In genomic region chr3:52351901-52352300, GRCm38 (mm10) we compare ENCODE assay signal across 30 mouse cellular contexts.
"Had no signal": no experiment of that assay in that cellular context is flagged by ENCODE, and none has a peak within 500 bp of the region (broad histone marks: within the 10 kb centered on the region; RNA-seq: fewer than 3 reads in every experiment).

No protein-coding gene starts in this region.

- ATAC-seq: lung, postnatal 0 days; midbrain, embryonic 13.5 days; midbrain, embryonic 15.5 days; midbrain, embryonic 16.5 days had no signal

- H3K4me2 ChIP-seq: limb, embryonic 12.5 days; limb, embryonic 13.5 days; limb, embryonic 15.5 days; liver, embryonic 11.5 days; liver, embryonic 13.5 days; liver, embryonic 15.5 days; lung, embryonic 14.5 days; lung, embryonic 15.5 days; midbrain, embryonic 11.5 days; midbrain, embryonic 12.5 days; midbrain, embryonic 13.5 days; midbrain, embryonic 15.5 days; neural tube, embryonic 12.5 days had no signal

- H3K36me3 ChIP-seq: limb, embryonic 10.5 days; limb, embryonic 12.5 days; limb, embryonic 13.5 days; limb, embryonic 15.5 days; liver, embryonic 13.5 days; liver, embryonic 15.5 days; lung, embryonic 15.5 days; midbrain, embryonic 10.5 days; midbrain, embryonic 12.5 days; midbrain, embryonic 13.5 days; midbrain, embryonic 15.5 days; neural tube, embryonic 12.5 days had no signal

- H3K27me3 ChIP-seq: limb, embryonic 12.5 days; limb, embryonic 13.5 days; limb, embryonic 15.5 days; liver, embryonic 13.5 days; liver, embryonic 15.5 days; lung, embryonic 15.5 days; midbrain, embryonic 12.5 days; midbrain, embryonic 13.5 days; midbrain, embryonic 15.5 days; neural tube, embryonic 12.5 days had no signal

- H3K9ac ChIP-seq: limb, embryonic 12.5 days; limb, embryonic 13.5 days; limb, embryonic 15.5 days; liver, embryonic 13.5 days; liver, embryonic 14.5 days; liver, embryonic 15.5 days; lung, embryonic 14.5 days; lung, embryonic 15.5 days; midbrain, embryonic 12.5 days; midbrain, embryonic 13.5 days; midbrain, embryonic 15.5 days; neural tube, embryonic 12.5 days had no signal

- H3K9me3 ChIP-seq: limb, embryonic 10.5 days; limb, embryonic 12.5 days; limb, embryonic 13.5 days; limb, embryonic 15.5 days; liver, embryonic 13.5 days; liver, embryonic 15.5 days; lung, embryonic 15.5 days; megakaryocyte, embryonic 14.5 days; midbrain, embryonic 10.5 days; midbrain, embryonic 12.5 days; midbrain, embryonic 13.5 days; midbrain, embryonic 15.5 days; neural tube, embryonic 12.5 days had no signal

- H3K27ac ChIP-seq: limb, embryonic 10.5 days; limb, embryonic 12.5 days; limb, embryonic 13.5 days; limb, embryonic 15.5 days; liver, embryonic 13.5 days; liver, embryonic 14.5 days; liver, embryonic 15.5 days; lung, embryonic 15.5 days; macrophage; midbrain, embryonic 10.5 days; midbrain, embryonic 12.5 days; midbrain, embryonic 13.5 days; midbrain, embryonic 15.5 days; neural tube, embryonic 12.5 days had no signal

- DNase-seq: left cerebral cortex, postnatal 4 days; liver; liver, embryonic 13.5 days; lung, adult 18-20 months; lung, adult 2 months; lung, embryonic 14.5 days; lung, postnatal 10 days; lung, postnatal 14 days; lung, postnatal 36 days; lung, postnatal 4 days; midbrain, embryonic 14.5 days had no signal

- H3K4me3 ChIP-seq: limb, embryonic 10.5 days; limb, embryonic 12.5 days; limb, embryonic 13.5 days; limb, embryonic 15.5 days; liver, embryonic 13.5 days; liver, embryonic 15.5 days; lung, embryonic 15.5 days; megakaryocyte, embryonic 14.5 days; midbrain, embryonic 10.5 days; midbrain, embryonic 12.5 days; midbrain, embryonic 13.5 days; midbrain, embryonic 15.5 days; myocyte; neural tube, embryonic 12.5 days had no signal

- H3K4me1 ChIP-seq: limb, embryonic 15.5 days; liver, embryonic 13.5 days; liver, embryonic 15.5 days; megakaryocyte, embryonic 14.5 days; midbrain, embryonic 10.5 days; midbrain, embryonic 12.5 days; midbrain, embryonic 13.5 days; neural tube, embryonic 12.5 days had no signal
